Mouse (Mus musculus): Measurements from ENCODE around the gene Kiss1r. TPM values are rescaled to one million over a fixed set of nuclear protein-coding genes. Genes with fewer than 3 reads are reported as not detected.
A peak's percentile ranks its signal among the peaks of the same experiment; 100 is the strongest.

The Kiss1r gene
- total RNA-seq, 2 experiments from 2014 or later = 0.15 to 0.25 TPM

- ATAC-seq (replicated peaks; ENCODE audit: poor library complexity) = no peak
Observed at GRCm38 (mm10) chr10:79896814-79897213, 20.0 kb upstream of the Kiss1r start.

- no peak for ATAC-seq (replicated peaks; ENCODE audit: poor library complexity)
Observed at GRCm38 (mm10) chr10:79897316-79898245, 19.2 kb upstream of the Kiss1r start.

- peak; percentile 64 for ATAC-seq (replicated peaks; ENCODE audit: poor library complexity)
Observed at GRCm38 (mm10) chr10:79900951-79901410, 15.8 kb upstream of the Kiss1r start.

- no peak for ATAC-seq (replicated peaks; ENCODE audit: poor library complexity)
Observed at GRCm38 (mm10) chr10:79906712-79907111, 10.1 kb upstream of the Kiss1r start.

- no peak for ATAC-seq (replicated peaks; ENCODE audit: poor library complexity)
Observed at GRCm38 (mm10) chr10:79907415-79907814, 9.4 kb upstream of the Kiss1r start.

- ATAC-seq (replicated peaks; ENCODE audit: poor library complexity) = peak; percentile 89
Observed at GRCm38 (mm10) chr10:79908167-79909091, 8.3 kb upstream of the Kiss1r start, which contains the start of gene Med16. TSS of gene Med16 (minus strand) at chr10:79908923.

- peak; percentile 35 for ATAC-seq (replicated peaks; ENCODE audit: poor library complexity)
Observed at GRCm38 (mm10) chr10:79909092-79909922, 7.5 kb upstream of the Kiss1r start.

GRCm38 (mm10) chr10:79910556-79910955 lies 6.2 kb upstream of the Kiss1r start, which contains the start of gene Gm26602:
TSS of gene Gm26602 (plus strand) at chr10:79910856.
- ATAC-seq (replicated peaks; ENCODE audit: poor library complexity) = no peak

GRCm38 (mm10) chr10:79912412-79912811 lies 4.4 kb upstream of the Kiss1r start:
- no peak for ATAC-seq (replicated peaks; ENCODE audit: poor library complexity)

- ATAC-seq (replicated peaks; ENCODE audit: poor library complexity) = peak; percentile 56
Observed at GRCm38 (mm10) chr10:79914131-79914947, 2.4 kb upstream of the Kiss1r start.

GRCm38 (mm10) chr10:79914948-79915596 lies 1.7 kb upstream of the Kiss1r start:
- peak; percentile 15; the same call in 1 of the 2 replicates for ATAC-seq (replicated peaks; ENCODE audit: poor library complexity)

GRCm38 (mm10) chr10:79916081-79916480 lies 690 bp upstream of the Kiss1r start:
- ATAC-seq (replicated peaks; ENCODE audit: poor library complexity) = no peak

- no peak for ATAC-seq (replicated peaks; ENCODE audit: poor library complexity)
Observed at GRCm38 (mm10) chr10:79917532-79918100, 845 bp downstream of the Kiss1r start.

- no peak for ATAC-seq (replicated peaks; ENCODE audit: poor library complexity)
Observed at GRCm38 (mm10) chr10:79918231-79919078, 1.7 kb downstream of the Kiss1r start.

- ATAC-seq (replicated peaks; ENCODE audit: poor library complexity) = no peak
Observed at GRCm38 (mm10) chr10:79919251-79919849, 2.6 kb downstream of the Kiss1r start.

GRCm38 (mm10) chr10:79920056-79920890 lies 3.5 kb downstream of the Kiss1r start:
- ATAC-seq (replicated peaks; ENCODE audit: poor library complexity) = no peak

All from megakaryocyte progenitor cell, adult 5-6 weeks (primary cell).